Mouse (Mus musculus) liver, adult (tissue): ENCODE data around the gene Hcfc1.

Source experiments
- GATA4 ChIP-seq: IDR thresholded peaks from 2 replicates; pipeline ENCODE4 v1.6.1; 2014; ENCODE audit warnings: mild to moderate bottlenecking, low read length; ENCODE audit not compliant: insufficient replicate concordance

Hcfc1 gene

DNA sequence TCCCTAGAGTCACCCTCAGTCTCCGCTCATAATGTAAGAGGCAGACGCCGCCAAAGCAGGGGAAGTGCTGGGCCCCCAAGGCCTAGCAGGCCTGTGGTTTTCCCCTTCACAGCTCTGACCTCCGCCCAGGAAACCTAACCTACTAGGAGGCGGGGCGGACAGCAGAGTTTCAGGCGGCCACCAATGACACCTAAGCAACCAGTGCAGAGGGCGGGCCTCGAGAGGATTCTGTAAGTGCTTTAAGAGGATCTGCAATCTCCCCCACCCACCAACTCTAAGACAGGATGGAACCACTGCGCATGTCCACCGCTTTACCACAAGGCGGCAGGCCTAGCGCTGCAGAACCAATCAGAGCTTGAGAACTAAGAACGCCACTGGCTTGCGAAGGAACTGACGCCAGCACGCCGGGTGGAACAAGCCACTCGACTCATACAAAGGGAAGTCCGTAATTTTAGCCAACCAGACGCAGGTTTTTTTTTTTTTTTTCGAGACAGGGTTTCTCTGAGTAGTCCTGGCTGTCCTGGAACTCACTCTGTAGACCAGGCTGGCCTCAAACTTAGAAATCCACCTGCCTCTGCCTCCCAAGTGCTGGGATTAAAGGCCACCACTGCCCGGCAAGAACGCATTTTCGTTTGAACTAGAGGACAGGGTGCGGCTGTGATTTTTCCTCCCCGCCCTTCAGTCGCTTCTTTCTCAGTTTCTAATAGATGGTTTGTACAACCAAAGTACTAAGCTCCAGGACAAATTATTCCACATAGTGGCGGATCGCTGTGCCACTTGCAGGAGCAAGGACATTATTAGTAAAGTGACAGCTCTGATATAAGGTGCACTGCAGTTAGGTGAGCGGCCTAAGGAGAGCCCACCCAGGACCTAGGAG lies 51.1 kb downstream of the Hcfc1 start:
- TF ChIP-seq GATA4, result no peak

DNA sequence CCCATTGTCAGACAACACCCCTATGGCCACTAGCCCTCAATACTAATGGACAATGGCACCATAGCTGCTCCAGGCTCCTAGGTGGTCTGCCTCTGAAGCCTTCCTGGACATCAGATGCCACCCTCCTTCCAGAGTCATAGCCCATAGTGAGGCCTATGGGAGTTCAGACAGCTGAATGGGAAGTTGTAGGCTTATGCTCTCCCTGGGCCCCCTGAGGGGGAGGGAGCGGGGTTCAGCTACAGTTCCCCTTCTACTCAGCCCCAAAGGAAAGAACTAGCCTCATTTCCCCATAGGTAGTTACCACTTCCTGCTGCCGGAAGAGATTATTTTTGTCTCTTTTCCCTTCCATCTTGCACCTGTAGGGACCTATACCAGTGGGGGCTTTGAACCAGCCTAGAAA lies 54.6 kb downstream of the Hcfc1 start:
- TF ChIP-seq GATA4, result no peak

DNA sequence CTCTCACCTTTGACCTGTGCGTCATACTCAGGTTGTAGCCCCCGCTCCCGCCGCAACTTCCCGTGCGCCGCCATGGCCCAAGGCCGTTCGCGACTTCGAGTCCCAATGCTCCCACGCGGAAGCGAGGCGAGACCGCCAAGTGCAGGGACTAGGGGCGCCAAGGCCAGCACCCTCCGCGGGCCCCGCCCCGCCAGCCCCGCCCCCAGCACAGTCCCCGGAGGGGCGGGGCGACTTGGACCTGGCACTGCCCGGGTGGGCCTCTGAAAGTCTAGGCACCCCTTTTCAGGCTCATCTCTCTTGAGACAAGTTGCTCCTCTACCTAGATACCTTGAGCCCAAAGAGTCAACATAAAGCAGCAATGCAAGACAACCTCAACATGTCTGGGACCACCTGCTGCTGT lies 55.0 kb downstream of the Hcfc1 start:
- no peak for TF ChIP-seq GATA4

DNA sequence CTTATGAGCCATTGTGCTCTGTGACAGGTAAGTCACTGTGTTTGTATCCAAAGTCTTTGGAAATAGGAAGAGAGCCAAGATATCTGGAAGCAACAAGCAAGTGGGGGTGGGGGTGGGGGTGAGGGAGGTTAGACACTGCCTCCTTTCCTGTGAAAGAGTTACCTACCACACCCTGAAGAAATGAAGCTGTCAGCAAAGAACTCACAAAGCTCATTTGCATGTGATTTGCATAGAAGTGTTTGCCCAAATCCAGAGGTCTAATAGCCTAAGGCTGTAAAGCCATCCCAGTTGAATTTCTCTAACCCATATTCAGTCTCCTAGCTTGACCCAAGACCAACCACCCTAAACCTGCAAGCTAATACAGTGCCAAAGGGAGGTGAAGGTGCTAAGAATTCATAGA lies 55.7 kb downstream of the Hcfc1 start:
- no peak for TF ChIP-seq GATA4

DNA sequence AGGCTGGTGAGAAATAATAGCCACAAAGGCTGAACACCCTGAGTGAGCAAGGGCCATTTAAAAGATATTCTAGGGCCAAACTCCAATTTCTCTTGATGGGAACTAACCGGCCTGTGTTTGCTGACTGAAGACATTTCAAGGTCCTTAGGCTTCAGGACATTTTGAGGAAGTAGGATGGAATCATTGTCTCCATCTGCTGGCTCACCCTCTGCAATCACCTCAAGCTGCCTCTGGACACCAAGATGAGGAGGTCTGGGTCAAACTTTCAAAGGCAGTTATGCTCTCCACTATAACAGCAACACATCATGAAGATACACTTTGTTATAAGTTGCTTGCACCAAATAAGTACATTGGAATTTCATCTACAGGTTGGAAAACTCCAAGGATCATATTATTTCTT lies 56.1 kb downstream of the Hcfc1 start:
- TF ChIP-seq GATA4, result no peak

DNA sequence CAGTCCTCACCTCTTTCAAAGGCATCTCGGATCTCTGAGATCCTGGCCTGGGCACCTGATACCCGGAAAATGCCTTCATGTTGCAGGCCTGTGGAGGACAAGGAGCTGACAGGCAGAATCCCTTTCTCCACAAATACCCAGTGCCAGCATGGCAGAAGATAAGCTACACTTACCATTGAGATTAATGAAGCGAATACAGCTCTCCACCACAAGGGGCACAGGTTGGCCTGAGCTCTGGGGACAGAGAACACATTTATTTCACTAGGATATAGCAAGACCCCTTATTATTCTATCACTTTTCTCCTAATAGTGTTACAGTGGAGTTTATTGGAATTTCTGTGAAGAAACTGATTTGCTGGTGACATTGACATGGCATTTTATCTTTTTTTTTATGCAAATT lies 68.2 kb downstream of the Hcfc1 start:
- TF ChIP-seq GATA4, result no peak

DNA sequence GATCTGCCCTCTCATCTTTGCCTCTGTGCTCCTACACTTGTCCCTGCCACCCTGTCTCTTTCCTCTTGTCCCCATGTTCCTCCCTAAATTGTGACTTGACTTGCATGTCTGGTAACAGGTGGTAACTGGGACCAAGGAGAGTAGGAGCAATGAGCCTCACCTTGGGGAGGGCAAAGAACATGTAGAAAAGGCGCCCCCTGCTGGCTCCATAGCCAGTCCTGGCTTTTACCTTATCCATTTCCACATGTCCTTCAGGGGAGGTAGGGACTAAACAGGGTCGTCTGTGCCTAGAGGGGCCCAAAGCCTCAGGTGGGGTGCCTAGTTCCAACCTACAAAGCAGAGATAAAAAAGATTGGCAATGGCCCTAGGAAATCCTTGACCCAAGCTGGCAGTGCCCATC lies 70.4 kb downstream of the Hcfc1 start, which contains the start of gene L1cam:
L1cam (minus strand) TSS at position 387 of the 400 bp plus-strand sequence.
- no peak for TF ChIP-seq GATA4

DNA sequence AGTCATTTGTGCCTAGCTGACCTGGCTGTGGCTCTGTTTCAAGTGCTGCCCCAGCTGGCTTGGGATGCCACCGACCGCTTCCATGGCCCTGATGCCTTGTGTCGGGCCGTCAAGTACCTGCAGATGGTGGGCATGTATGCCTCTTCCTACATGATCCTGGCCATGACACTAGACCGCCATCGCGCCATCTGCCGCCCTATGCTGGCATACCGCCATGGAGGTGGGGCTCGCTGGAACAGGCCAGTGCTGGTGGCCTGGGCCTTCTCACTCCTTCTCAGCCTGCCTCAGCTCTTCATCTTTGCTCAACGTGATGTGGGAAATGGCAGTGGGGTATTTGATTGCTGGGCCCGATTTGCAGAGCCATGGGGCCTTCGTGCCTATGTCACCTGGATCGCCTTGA lies 73.3 kb downstream of the Hcfc1 start:
- TF ChIP-seq GATA4, result no peak
